Mouse (Mus musculus): ENCODE data around the gene 4930519G04Rik. TPM values are rescaled to one million over a fixed set of nuclear protein-coding genes. Genes with fewer than 3 reads are reported as not detected.
"Not testable (repeated sequence)": the region's sequence is repeated elsewhere in the genome, so short reads cannot be mapped to it uniquely, and the experiment has no call there.

The 4930519G04Rik gene
- polyA plus RNA-seq (2012; rRNA removed) (not detected in 2 replicates), polyA plus RNA-seq (2014; fragmentation: Nextera tagmentation; extraction: Ambion mirVana) (not detected in 2 replicates)

DNA sequence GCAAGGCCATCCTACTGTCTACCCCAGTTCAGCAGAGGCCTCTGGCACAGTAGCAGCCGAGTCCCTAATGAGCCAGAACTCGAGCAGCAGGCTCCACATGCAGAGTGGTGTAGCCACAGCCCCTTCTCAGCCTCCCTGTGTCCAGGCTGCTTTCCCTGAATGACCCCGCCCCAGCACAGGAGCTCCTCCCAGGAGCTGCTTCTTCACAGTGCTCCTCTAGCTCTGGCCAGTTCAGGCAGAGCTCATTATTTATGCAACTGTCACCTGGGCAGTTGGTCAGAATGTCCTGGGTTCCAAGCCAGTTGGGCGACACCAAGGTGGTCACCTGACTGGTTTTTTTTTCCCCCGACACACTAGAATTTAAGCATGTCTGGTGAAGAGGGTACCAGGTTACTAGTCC lies at the start of gene 4930519G04Rik:
TSS of gene 4930519G04Rik (plus strand) at position 301 of the 400 bp plus-strand sequence.
- not testable (repeated sequence) for DNase-seq (ENCODE audit: low read depth in 3 of 3, low spot score in 3 of 3); H3K27ac ChIP-seq; H3K4me3 ChIP-seq (ENCODE audit: insufficient read depth in 1 of 2, low read depth in 2 of 2, low read length in 2 of 2); H3K9ac ChIP-seq (replicated peaks); H3K9me3 ChIP-seq (ENCODE audit: control insufficient read depth, low read length); H3K36me3 ChIP-seq (replicated peaks; ENCODE audit: control insufficient read depth, insufficient read depth, low read depth); H3K4me2 ChIP-seq (ENCODE audit: low read depth); H3K4me1 ChIP-seq (replicated peaks; ENCODE audit: control insufficient read depth in 2 of 2, insufficient read depth in 2 of 2, low read length in 1 of 2); ATAC-seq (ENCODE audit: insufficient read depth); H3K27me3 ChIP-seq (ENCODE audit: control insufficient read depth, insufficient read depth, low read length)
- whole genome bisulfite sequencing (ENCODE audit: insufficient replicate concordance): 55% methylated on average over 3 of the region's 5 CpGs

- no peak for TF ChIP-seq CTCF (IDR thresholded peaks at IDR 0.05; ENCODE audit: low read depth)
- no peak for TF ChIP-seq EP300 (IDR thresholded peaks at IDR 0.05; ENCODE audit: low read depth)
- no peaks in the 10 kb centered on the region for H3K27me3 ChIP-seq (ENCODE audit: control insufficient read depth, insufficient read depth, low read length)
- peaks cover 34% of the 10 kb centered on the region for H3K36me3 ChIP-seq (replicated peaks; ENCODE audit: control insufficient read depth, insufficient read depth, low read depth)
- DNase-seq (ENCODE audit: low read depth in 3 of 3, low spot score in 3 of 3) (no peak), ATAC-seq (ENCODE audit: insufficient read depth) (no peak)
- no peak overlapping the region for H3K27ac ChIP-seq
- H3K4me2 ChIP-seq (ENCODE audit: low read depth): no peak overlapping the region
- no peaks in the 10 kb centered on the region for H3K9me3 ChIP-seq (ENCODE audit: control insufficient read depth, low read length)
- 91% methylated on average over 13 of the region's 13 CpGs for WGBS (ENCODE audit: insufficient replicate concordance)
- H3K4me1 ChIP-seq (replicated peaks; ENCODE audit: control insufficient read depth in 2 of 2, insufficient read depth in 2 of 2, low read length in 1 of 2): peaks cover 26 to 39% of the 10 kb centered on the region in 2 experiments
- no peak overlapping the region for H3K4me3 ChIP-seq (ENCODE audit: insufficient read depth in 1 of 2, low read depth in 2 of 2, low read length in 2 of 2)
- H3K9ac ChIP-seq (replicated peaks): no peak overlapping the region
Measured at GRCm38 (mm10) chr5:114804335-114804734, 49.1 kb upstream of the 4930519G04Rik start.

DNA sequence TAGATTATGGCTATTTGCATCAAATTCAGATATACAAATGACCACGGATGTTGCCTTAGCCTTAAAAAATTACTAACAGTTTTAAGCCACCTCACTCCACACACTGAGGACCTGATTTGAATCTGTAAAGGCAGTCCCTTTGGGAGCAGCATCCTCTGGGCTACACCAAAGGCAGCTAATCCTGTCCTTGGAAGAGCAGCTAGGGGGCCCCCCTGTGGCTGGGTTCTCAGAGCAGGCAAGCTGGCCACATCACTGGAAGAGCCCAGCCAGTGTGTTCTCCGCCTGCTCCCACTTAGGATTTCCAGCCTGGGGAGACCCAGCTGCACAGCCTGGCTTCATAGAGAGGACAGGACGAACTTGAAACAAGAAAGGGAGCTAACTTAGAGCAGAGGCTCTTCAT lies 48.5 kb upstream of the 4930519G04Rik start:
- DNase-seq (ENCODE audit: low read depth in 3 of 3, low spot score in 3 of 3) (no peak), ATAC-seq (ENCODE audit: insufficient read depth) (no peak)
- H3K36me3 ChIP-seq (replicated peaks; ENCODE audit: control insufficient read depth, insufficient read depth, low read depth): peaks cover 33% of the 10 kb centered on the region
- H3K4me1 ChIP-seq (replicated peaks; ENCODE audit: control insufficient read depth in 2 of 2, insufficient read depth in 2 of 2, low read length in 1 of 2): peaks cover 30 to 45% of the 10 kb centered on the region in 2 experiments
- H3K4me3 ChIP-seq (ENCODE audit: insufficient read depth in 1 of 2, low read depth in 2 of 2, low read length in 2 of 2): no peak overlapping the region
- H3K27me3 ChIP-seq (ENCODE audit: control insufficient read depth, insufficient read depth, low read length): no peaks in the 10 kb centered on the region
- no peaks in the 10 kb centered on the region for H3K9me3 ChIP-seq (ENCODE audit: control insufficient read depth, low read length)
- no peak overlapping the region for H3K4me2 ChIP-seq (ENCODE audit: low read depth)
- no peak overlapping the region for H3K27ac ChIP-seq
- 55% methylated on average over 3 of the region's 3 CpGs for WGBS (ENCODE audit: insufficient replicate concordance)
- peak; percentile 61 for TF ChIP-seq CTCF (IDR thresholded peaks at IDR 0.05; ENCODE audit: low read depth)
- no peak for TF ChIP-seq EP300 (IDR thresholded peaks at IDR 0.05; ENCODE audit: low read depth)
- H3K9ac ChIP-seq (replicated peaks): no peak overlapping the region

- no peak overlapping the region for H3K9ac ChIP-seq (replicated peaks)
- DNase-seq (ENCODE audit: low read depth in 3 of 3, low spot score in 3 of 3): no peak
- ATAC-seq (ENCODE audit: insufficient read depth): no peak
- no peaks in the 10 kb centered on the region for H3K9me3 ChIP-seq (ENCODE audit: control insufficient read depth, low read length)
- TF ChIP-seq EP300 (IDR thresholded peaks at IDR 0.05; ENCODE audit: low read depth) (no peak), CTCF (IDR thresholded peaks at IDR 0.05; ENCODE audit: low read depth) (no peak)
- H3K4me1 ChIP-seq (replicated peaks; ENCODE audit: control insufficient read depth in 2 of 2, insufficient read depth in 2 of 2, low read length in 1 of 2): peaks cover 30 to 45% of the 10 kb centered on the region in 2 experiments
- no peak overlapping the region; the same call in 1 of the 2 replicates for H3K27ac ChIP-seq
- H3K27me3 ChIP-seq (ENCODE audit: control insufficient read depth, insufficient read depth, low read length): no peaks in the 10 kb centered on the region
- peaks cover 30% of the 10 kb centered on the region for H3K36me3 ChIP-seq (replicated peaks; ENCODE audit: control insufficient read depth, insufficient read depth, low read depth)
- H3K4me2 ChIP-seq (ENCODE audit: low read depth): no peak overlapping the region
- 46% methylated on average over 15 of the region's 15 CpGs for WGBS (ENCODE audit: insufficient replicate concordance)
- H3K4me3 ChIP-seq (ENCODE audit: insufficient read depth in 1 of 2, low read depth in 2 of 2, low read length in 2 of 2): no peak overlapping the region
Measured at GRCm38 (mm10) chr5:114805436-114806350, 47.8 kb upstream of the 4930519G04Rik start.

DNA sequence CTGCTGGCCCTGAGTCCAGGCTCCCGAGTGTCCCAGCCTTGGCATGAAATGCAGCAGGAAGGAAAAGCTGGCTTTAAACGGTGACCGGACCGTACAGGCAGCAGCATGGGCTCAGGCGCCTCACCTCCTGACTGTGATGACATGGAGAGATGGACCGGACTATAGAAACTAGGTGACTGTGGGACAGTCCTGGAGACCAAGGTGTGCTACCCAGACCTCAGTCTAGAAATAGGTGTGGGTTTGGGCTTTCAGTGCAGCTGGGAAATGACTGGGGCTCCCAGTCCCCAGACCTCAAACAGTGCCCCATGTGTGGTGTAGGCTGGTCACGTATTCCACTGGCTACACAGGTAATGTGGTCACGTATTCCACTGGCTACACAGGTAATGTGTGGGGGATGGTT lies 46.8 kb upstream of the 4930519G04Rik start:
- Histone ChIP-seq H3K4me3 (ENCODE audit: insufficient read depth in 1 of 2, low read depth in 2 of 2, low read length in 2 of 2) (no peak overlapping the region), H3K27ac (peak overlapping the region; percentile 68), H3K36me3 (replicated peaks; ENCODE audit: control insufficient read depth, insufficient read depth, low read depth) (peaks cover 24% of the 10 kb centered on the region), H3K4me1 (replicated peaks; ENCODE audit: control insufficient read depth in 2 of 2, insufficient read depth in 2 of 2, low read length in 1 of 2) (peaks cover 25 to 38% of the 10 kb centered on the region in 2 experiments), H3K9me3 (ENCODE audit: control insufficient read depth, low read length) (no peaks in the 10 kb centered on the region), H3K4me2 (ENCODE audit: low read depth) (peak overlapping the region; percentile 60), H3K9ac (replicated peaks) (no peak overlapping the region; the same call in 1 of the 2 replicates), H3K27me3 (ENCODE audit: control insufficient read depth, insufficient read depth, low read length) (no peaks in the 10 kb centered on the region)
- TF ChIP-seq CTCF (IDR thresholded peaks at IDR 0.05; ENCODE audit: low read depth) (no peak), EP300 (IDR thresholded peaks at IDR 0.05; ENCODE audit: low read depth) (no peak)
- no peak for ATAC-seq (ENCODE audit: insufficient read depth)
- WGBS (ENCODE audit: insufficient replicate concordance): 52% methylated on average over 8 of the region's 8 CpGs
- no peak for DNase-seq (ENCODE audit: low read depth in 3 of 3, low spot score in 3 of 3)
